Mouse (Mus musculus): Measurements from ENCODE around the gene Lamb1.

Gene Lamb1

DNA sequence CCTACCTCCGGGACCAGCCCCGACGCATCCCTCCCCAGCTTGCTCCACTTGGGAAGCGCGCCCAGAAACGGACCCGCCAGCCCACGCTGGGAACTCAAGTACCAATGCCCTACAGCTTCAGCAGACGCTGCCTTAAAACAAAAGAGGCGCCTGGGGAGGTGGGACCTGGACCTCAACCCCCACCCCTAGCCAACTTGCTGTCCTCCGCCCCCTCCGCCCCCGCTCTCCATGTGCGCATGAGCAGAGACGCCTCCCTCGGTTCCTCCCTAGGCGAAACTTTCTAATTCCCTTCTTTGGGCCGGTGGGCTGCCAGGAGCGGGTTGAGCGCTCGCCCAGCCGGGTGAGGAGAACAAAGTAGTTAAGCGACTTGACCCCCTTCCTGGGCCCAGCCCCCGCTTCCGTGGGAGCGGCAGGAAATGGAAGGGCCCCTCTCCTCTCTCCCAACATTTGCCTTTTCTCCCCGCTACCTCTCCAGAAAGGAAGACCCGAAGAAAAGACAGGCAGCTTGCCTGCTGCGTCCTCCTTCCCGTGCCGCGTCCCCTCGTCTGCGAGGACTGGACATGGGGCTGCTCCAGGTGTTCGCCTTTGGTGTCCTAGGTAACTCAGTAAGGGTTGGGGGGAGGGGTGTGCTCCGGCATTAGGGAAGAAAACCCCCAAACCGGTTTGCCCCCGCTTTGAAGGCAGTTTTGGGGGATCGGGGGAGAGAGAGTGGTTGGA lies at the start of gene Lamb1:
Gene Lamb1, plus strand, starts transcription at position 230 of the 717 bp plus-strand sequence.
- peak; percentile 57 to 76 for DNase-seq

DNA sequence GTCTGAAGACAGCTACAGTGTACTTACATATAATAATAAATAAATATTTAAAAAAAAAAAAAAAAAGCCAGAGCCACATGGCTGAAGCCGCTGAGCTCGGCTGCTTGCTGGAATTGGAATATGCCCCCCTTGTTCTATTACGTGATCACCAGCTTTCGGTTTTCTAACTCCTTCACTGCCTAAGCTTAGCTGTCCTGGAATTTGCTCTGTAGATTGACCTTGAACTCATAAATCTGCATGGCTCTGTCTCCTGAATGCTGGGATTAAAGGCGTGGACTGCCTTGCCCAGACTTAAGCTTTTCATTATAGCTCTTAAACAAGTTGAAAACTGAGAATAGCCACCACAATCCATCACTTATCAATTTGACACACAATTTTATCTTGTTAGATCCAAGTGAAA lies 47.8 kb upstream of the Lamb1 start:
- DNase-seq: no peak

DNA sequence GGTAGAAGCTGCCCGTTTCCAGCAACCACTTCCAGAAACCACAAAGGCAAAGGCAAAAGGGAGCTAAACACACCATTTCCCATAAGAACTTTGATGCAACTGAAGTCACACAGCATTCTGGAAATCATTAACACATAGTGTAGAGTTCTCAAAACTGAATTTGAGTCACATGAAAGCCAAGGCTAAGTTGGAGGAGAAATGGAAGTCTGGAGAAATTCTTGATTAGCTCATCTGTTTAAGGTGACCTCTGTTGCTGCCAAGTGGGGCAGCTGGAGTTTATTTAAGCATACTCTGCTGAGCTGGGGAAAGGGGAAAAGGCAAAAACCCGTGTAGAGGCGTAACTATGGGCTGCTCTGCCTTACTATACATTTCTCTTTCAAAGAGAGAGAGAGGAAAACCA lies 46.3 kb upstream of the Lamb1 start:
- no peak for DNase-seq

DNA sequence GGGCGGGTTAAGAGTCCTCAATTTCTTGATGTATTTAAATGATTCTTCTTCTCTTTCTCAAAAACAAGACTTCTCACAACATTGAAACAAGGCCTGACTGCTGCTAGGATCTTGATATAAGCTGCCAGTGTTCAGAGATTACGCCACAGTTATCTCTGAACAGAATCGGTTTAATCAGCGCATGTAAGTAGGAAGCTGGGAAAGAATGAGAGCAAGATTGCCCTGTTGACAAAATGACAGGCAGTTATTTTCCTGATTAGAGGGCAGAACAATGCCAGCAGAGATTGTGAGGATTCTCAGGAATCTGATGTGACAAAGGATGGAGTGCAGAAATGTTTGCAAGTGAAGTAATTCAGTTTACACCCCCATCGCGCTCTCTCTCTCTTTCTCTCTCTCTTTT lies 43.5 kb upstream of the Lamb1 start:
- no peak for DNase-seq

DNA sequence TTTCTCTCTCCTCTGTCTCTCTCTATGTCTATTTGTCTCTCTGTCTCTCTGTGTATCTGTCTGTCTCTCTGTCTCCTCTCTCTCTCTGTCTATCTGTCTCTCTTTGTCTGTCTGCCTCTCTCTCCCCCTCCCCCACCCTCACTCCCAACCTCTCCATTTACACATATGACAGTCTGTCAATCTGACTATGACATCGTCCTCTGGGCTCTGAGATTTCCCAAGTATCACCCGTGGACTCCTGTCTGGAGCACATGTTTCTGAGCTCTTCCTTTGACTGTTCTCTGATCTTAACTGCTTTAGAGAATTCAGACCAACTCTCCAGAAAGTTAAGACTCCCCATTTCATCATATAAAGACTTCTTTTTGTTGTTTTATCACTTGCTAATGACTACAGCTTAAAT lies 42.8 kb upstream of the Lamb1 start:
- no peak for DNase-seq

- no peak for DNase-seq
These were observed 42.3 kb upstream of the Lamb1 start for GRCm38 (mm10) chr12:31222741-31223140.

DNA sequence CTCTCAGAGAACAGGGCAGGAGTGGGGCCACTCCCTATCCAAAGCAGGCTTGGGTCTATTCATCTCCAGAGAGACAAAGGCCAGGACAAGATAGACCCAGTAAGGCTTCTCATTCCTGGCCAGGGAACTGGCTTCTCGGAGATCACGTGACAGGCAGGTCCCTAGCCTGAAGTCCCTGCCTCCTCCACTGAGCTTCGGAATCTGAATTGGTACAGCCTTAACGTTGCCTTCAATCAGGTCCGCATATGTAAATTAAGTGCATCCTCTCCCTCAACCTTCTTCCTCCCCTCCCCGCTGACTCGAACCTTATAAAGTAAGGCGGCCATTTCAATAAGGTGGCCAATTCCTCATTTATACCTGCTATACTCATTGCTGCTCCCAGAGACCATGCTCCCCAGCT lies 39.6 kb upstream of the Lamb1 start:
- DNase-seq: no peak

- DNase-seq: no peak
These were observed 37.9 kb upstream of the Lamb1 start for GRCm38 (mm10) chr12:31227167-31227566.

GRCm38 (mm10) chr12:31228878-31229277 lies 36.2 kb upstream of the Lamb1 start:
- DNase-seq: no peak

- DNase-seq: no peak
These were observed 32.4 kb upstream of the Lamb1 start for GRCm38 (mm10) chr12:31232635-31233034.

DNA sequence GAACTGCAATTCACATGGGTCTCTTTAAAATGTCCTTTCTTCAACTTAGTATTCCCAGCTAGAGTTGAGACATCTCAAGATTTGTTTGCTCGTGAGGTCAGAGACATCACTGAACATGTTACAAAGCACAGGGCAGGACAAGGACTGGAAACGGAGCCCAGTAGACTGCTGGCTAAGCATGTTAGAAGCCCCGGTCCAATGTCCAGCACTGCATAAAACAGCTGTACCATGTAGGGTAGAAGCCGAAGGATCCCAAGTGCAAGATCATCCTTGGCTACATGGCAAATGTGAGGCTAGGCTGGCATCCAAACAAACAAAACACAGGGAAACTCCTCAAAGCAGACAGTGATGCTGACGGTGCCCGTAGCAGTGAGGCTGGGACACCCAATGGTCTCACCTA lies 30.0 kb upstream of the Lamb1 start:
- no peak for DNase-seq

DNA sequence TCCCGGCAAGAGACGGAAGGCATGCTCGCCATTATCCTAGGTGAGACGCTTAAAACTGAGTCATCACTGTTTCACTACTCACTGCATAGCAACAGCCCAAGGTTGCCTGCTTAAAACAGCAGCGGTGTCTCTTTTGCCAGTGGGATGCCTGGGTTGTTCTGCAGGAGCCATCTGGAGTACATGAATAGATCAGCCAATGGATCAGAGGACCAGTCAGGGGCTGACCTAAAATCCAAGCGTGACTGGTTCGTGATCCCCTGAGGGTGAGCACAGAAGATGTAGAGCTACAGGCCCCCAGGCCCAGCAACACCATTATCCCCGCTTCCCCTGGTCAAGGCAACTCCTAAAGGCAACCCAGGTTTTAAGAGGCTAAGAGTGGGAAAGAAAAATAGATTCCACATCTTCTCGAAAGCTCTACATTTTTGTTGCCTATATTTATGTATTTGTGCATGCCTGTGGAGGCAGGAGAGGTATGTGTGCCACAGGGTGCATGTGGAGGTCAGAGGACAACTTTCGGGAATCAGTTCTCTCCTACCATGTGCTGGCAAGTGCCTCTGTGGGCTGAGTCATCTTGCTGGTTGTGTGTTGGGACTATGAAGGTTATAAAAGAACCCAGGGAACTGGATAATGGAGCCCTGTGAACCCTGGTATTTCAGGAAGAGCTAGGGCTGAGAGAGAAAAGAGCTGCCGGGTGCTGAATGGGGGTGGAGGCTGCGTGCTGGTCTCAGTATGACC lies 28.0 kb upstream of the Lamb1 start:
- DNase-seq: peak; percentile 33 to 34

GRCm38 (mm10) chr12:31239031-31239583 lies 25.9 kb upstream of the Lamb1 start:
- no peak for DNase-seq

GRCm38 (mm10) chr12:31239798-31240197 lies 25.2 kb upstream of the Lamb1 start:
- no peak for DNase-seq

GRCm38 (mm10) chr12:31240470-31240869 lies 24.6 kb upstream of the Lamb1 start, which contains the start of gene Gm6993:
Gm6993 (plus strand) TSS chr12:31240770.
- DNase-seq: peak in 1 of 2 experiments; percentile 31

DNA sequence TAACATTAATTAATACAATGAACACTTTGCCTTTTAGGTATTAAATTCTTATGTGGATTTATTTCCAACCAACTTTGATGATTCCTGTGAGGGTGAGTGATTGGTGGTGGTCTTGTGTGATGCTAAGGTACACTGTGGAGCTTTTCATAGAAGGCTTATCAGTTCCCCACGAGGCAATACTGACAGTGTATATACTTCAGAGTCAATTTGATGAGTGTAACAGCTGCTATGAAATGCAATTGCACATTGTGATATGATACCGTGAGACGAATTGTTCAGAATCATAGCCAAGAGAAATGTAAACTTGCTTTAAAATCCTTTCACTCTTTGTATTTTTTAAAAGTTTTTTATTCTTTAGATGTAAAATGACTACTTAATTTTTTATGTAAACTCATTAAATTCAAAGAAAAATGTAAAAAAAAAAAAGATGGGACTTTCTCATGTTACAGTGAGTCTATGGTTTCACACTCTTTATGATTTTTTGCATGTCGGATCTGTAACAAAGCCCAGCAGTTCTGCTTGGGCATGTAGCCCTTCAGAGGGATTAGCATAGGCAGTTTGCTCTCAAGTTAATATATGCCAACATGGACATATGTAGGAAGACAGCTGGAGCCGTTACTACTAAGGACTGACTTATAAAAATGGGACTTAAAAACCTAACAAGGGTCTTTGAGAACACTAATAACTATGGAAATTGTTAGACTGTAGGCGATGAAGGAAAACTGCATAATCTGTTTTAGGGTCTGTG lies 23.3 kb upstream of the Lamb1 start:
- no peak for DNase-seq

DNA sequence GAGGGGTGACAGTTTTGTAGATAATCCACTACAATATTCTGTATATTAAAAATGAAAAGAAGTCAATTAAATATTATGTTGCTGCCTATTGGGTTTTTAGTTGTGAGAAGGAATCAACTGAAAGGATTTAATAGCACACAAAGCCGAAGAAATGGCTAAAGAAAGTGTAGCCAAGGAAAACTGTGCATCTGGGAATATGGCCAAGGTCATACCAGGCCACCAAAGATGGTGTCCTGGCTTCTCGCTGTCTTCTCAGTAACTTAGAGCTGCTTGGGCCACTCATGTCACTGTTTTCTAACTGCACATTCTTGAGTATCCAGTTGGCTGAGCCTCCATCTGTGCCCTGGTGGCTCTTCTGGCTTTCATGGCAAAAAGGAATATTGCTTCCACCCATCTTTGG lies 21.0 kb upstream of the Lamb1 start:
- DNase-seq: peak; percentile 14 to 24

DNA sequence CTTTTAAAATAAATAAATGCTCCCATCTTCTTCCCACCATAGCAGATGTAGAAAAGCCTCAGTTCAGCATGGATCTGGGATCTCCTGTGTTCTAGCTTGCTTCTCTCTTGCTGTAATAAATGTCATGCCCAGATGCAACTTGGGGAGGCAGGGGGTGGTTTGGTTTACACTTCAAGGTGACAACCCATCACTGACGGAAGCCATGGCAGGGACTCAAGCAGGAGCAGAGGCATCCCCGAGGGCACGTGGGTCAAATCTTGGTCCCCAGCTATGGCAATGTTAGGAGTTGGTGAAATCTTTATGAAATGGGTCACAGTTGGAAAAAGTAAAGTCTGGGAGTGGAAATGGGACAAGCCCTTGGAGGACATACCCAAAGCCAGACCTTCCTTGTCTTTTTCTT lies 20.3 kb upstream of the Lamb1 start:
- no peak for DNase-seq

- no peak for DNase-seq
These were observed 18.9 kb upstream of the Lamb1 start for GRCm38 (mm10) chr12:31246153-31246552.

- no peak for DNase-seq
These were observed 18.4 kb upstream of the Lamb1 start for GRCm38 (mm10) chr12:31246615-31247014.

DNA sequence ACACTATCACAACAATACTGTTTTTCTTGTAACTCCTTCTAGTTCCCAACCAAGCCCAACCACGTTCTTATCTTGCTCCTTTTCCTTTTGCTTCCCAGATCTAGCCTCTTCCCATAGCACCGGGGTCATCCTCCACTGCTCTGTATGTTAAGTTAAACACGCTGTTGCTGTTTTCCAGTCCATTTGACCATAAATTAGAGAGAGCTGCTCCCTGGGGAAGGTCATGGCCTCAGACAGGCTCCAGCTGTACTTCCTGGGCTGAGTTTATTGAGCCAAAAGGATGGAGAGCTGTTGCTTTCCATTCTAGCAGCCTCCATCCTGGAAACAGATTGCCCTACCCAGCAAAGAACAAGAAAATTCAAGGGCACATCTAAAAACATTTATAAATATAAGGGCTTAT lies 16.9 kb upstream of the Lamb1 start:
- no peak for DNase-seq

DNA sequence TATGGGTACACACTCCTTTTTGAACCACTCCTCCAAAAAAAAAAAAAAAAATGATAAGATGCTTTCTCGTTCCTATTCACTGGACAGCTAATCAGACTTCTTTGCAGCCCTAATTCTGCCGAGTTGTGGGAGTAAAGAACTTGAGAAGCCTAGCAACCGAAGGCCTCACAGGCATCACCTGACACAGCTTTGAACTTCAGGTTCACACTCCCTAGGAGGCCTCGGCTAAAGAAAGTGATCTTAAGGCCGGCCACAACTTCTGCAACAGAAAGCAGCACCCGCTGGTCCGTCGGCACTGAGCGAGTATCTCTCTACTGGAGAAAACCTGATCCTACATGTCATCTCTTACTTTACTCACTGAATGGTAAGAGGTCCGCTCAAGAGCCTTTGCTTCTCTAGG lies 16.4 kb upstream of the Lamb1 start:
- DNase-seq: no peak

DNA sequence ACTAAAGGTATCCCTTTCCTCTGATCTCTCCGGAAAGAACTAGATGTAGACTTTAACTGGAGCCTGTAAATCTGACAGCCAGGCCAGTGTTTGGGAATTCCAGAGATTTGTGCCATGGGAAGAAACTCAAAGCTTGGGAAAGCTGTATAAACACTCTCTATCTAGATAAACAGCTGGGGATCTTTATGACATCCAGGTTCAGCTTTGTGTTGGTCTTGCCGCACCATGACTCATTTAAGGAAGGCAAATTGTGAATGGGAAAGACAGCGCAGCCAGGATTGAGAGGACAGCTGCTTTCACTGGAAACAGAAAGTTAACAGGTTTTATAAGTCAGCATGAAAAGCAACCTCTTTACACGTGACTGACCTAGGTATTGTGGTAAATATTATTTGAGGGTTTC lies 12.8 kb upstream of the Lamb1 start:
- DNase-seq: no peak

Data from cerebellum, postnatal 10 days (tissue).